Mouse (Mus musculus) kidney, postnatal 4 days (tissue): Measurements from ENCODE around the gene Atn1.
A peak's percentile ranks its signal among the peaks of the same experiment; 100 is the strongest.
"Not testable (repeated sequence)": the region's sequence is repeated elsewhere in the genome, so short reads cannot be mapped to it uniquely, and the experiment has no call there.

Experiments used
- DNase-seq, 2 experiments: peaks; one replicate each; pipeline ENCODE4 v3.0.0; 2021; ENCODE audit warnings: mixed read lengths in 2 of 2

Gene Atn1

GRCm38 (mm10) chr6:124755831-124756595 lies at the start of gene Atn1, which contains the start of gene Gm45234:
Gene Atn1 (minus strand): TSS chr6:124756524.
Gene Gm45234 (minus strand): TSS chr6:124756021.
- DNase-seq, result peak; percentile 81 to 88

GRCm38 (mm10) chr6:124805341-124806321 lies 49.3 kb upstream of the Atn1 start:
- peak; percentile 98 for DNase-seq

GRCm38 (mm10) chr6:124804341-124804740 lies 48.0 kb upstream of the Atn1 start:
- no peak for DNase-seq

GRCm38 (mm10) chr6:124803691-124804090 lies 47.4 kb upstream of the Atn1 start:
- DNase-seq, result not testable (repeated sequence)

- no peak for DNase-seq
Measured at GRCm38 (mm10) chr6:124803061-124803460, 46.7 kb upstream of the Atn1 start.

- not testable (repeated sequence) for DNase-seq
Measured at GRCm38 (mm10) chr6:124802400-124802799, 46.1 kb upstream of the Atn1 start.

- no peak for DNase-seq
Measured at GRCm38 (mm10) chr6:124796200-124796599, 39.9 kb upstream of the Atn1 start.

GRCm38 (mm10) chr6:124795781-124796180 lies 39.5 kb upstream of the Atn1 start:
- no peak for DNase-seq

- DNase-seq, result no peak
Measured at GRCm38 (mm10) chr6:124791911-124792310, 35.6 kb upstream of the Atn1 start.

- DNase-seq, result no peak
Measured at GRCm38 (mm10) chr6:124790121-124790520, 33.8 kb upstream of the Atn1 start.

GRCm38 (mm10) chr6:124789519-124789918 lies 33.2 kb upstream of the Atn1 start:
- no peak for DNase-seq

GRCm38 (mm10) chr6:124787722-124788121 lies 31.4 kb upstream of the Atn1 start:
- DNase-seq, result no peak

- no peak for DNase-seq
Measured at GRCm38 (mm10) chr6:124786756-124787420, 30.6 kb upstream of the Atn1 start.

- peak; percentile 57 to 73 for DNase-seq
Measured at GRCm38 (mm10) chr6:124782436-124782835, 26.1 kb upstream of the Atn1 start.

- DNase-seq, result no peak
Measured at GRCm38 (mm10) chr6:124780917-124781316, 24.6 kb upstream of the Atn1 start.

- DNase-seq, result peak; percentile 67 to 81
Measured at GRCm38 (mm10) chr6:124779984-124780416, 23.7 kb upstream of the Atn1 start.

- DNase-seq, result peak; percentile 47 to 58
Measured at GRCm38 (mm10) chr6:124779222-124779983, 23.1 kb upstream of the Atn1 start, which contains the start of gene Lrrc23. Gene Lrrc23 (minus strand): TSS chr6:124779727.

- DNase-seq, result no peak
Measured at GRCm38 (mm10) chr6:124770511-124770910, 14.2 kb upstream of the Atn1 start.

- DNase-seq, result no peak
Measured at GRCm38 (mm10) chr6:124770013-124770412, 13.7 kb upstream of the Atn1 start.

- DNase-seq, result peak; percentile 68 to 80
Measured at GRCm38 (mm10) chr6:124769101-124769765, 12.9 kb upstream of the Atn1 start, which contains the start of gene Eno2. Gene Eno2 (minus strand): TSS chr6:124769673.

- no peak for DNase-seq
Measured at GRCm38 (mm10) chr6:124768704-124769044, 12.3 kb upstream of the Atn1 start.
